Mouse (Mus musculus): ENCODE measurements at regions not wholly inside any gene's neighbourhood (a gene's known extent, or its start where the extent isn't known, plus 50 kb on each side); places are given as distances from the start of the nearest gene placed in this dataset.

GRCm38 (mm10) chr10:45763160-45763955, 185.7 kb downstream of the Hace1 start:
- TF ChIP-seq POLR2A (IDR thresholded peaks at IDR 0.05; ENCODE audit: control insufficient read depth, low read depth, low read length) = no peak
- no peak for TF ChIP-seq CTCF (IDR thresholded peaks at IDR 0.05; ENCODE audit: control insufficient read depth, insufficient read depth, insufficient replicate concordance, low read depth, low read length)
- H3K27ac ChIP-seq (ENCODE audit: control insufficient read depth, insufficient read depth, low read depth, low read length) = no peak overlapping the region
- H3K27me3 ChIP-seq (ENCODE audit: control insufficient read depth, insufficient read depth, low read length) = no peaks in the 10 kb centered on the region
- no peaks in the 10 kb centered on the region for H3K4me1 ChIP-seq (ENCODE audit: control insufficient read depth, insufficient read depth, low read length)
- no peak overlapping the region for H3K4me3 ChIP-seq (ENCODE audit: control insufficient read depth, low read depth, low read length)
- H3K36me3 ChIP-seq (ENCODE audit: control insufficient read depth, insufficient read depth, low read length) = no peaks in the 10 kb centered on the region

GRCm38 (mm10) chr10:45779720-45780119, 202.1 kb downstream of the Hace1 start:
- H3K27me3 ChIP-seq (ENCODE audit: control insufficient read depth, insufficient read depth, low read length) = no peaks in the 10 kb centered on the region
- TF ChIP-seq POLR2A (IDR thresholded peaks at IDR 0.05; ENCODE audit: control insufficient read depth, low read depth, low read length) (no peak), CTCF (IDR thresholded peaks at IDR 0.05; ENCODE audit: control insufficient read depth, insufficient read depth, insufficient replicate concordance, low read depth, low read length) (no peak)
- no peak overlapping the region for H3K4me3 ChIP-seq (ENCODE audit: control insufficient read depth, low read depth, low read length)
- no peaks in the 10 kb centered on the region for H3K4me1 ChIP-seq (ENCODE audit: control insufficient read depth, insufficient read depth, low read length)
- H3K36me3 ChIP-seq (ENCODE audit: control insufficient read depth, insufficient read depth, low read length) = no peaks in the 10 kb centered on the region
- no peak overlapping the region for H3K27ac ChIP-seq (ENCODE audit: control insufficient read depth, insufficient read depth, low read depth, low read length)

- Histone ChIP-seq H3K36me3 (ENCODE audit: control insufficient read depth, insufficient read depth, low read length) (no peaks in the 10 kb centered on the region), H3K4me3 (ENCODE audit: control insufficient read depth, low read depth, low read length) (no peak overlapping the region), H3K27me3 (ENCODE audit: control insufficient read depth, insufficient read depth, low read length) (no peaks in the 10 kb centered on the region), H3K27ac (ENCODE audit: control insufficient read depth, insufficient read depth, low read depth, low read length) (no peak overlapping the region), H3K4me1 (ENCODE audit: control insufficient read depth, insufficient read depth, low read length) (no peaks in the 10 kb centered on the region)
- TF ChIP-seq POLR2A (IDR thresholded peaks at IDR 0.05; ENCODE audit: control insufficient read depth, low read depth, low read length) (no peak), CTCF (IDR thresholded peaks at IDR 0.05; ENCODE audit: control insufficient read depth, insufficient read depth, insufficient replicate concordance, low read depth, low read length) (no peak)
Observed at GRCm38 (mm10) chr10:45783026-45783425, 205.4 kb downstream of the Hace1 start.

- TF ChIP-seq POLR2A (IDR thresholded peaks at IDR 0.05; ENCODE audit: control insufficient read depth, low read depth, low read length) = no peak
- no peak for TF ChIP-seq CTCF (IDR thresholded peaks at IDR 0.05; ENCODE audit: control insufficient read depth, insufficient read depth, insufficient replicate concordance, low read depth, low read length)
- Histone ChIP-seq H3K27me3 (ENCODE audit: control insufficient read depth, insufficient read depth, low read length) (no peaks in the 10 kb centered on the region), H3K4me1 (ENCODE audit: control insufficient read depth, insufficient read depth, low read length) (no peaks in the 10 kb centered on the region), H3K36me3 (ENCODE audit: control insufficient read depth, insufficient read depth, low read length) (no peaks in the 10 kb centered on the region), H3K4me3 (ENCODE audit: control insufficient read depth, low read depth, low read length) (no peak overlapping the region), H3K27ac (ENCODE audit: control insufficient read depth, insufficient read depth, low read depth, low read length) (no peak overlapping the region)
Observed at GRCm38 (mm10) chr10:45783461-45784149, 206.0 kb downstream of the Hace1 start.

GRCm38 (mm10) chr10:45784150-45784479, 206.5 kb downstream of the Hace1 start:
- no peaks in the 10 kb centered on the region for H3K4me1 ChIP-seq (ENCODE audit: control insufficient read depth, insufficient read depth, low read length)
- H3K27me3 ChIP-seq (ENCODE audit: control insufficient read depth, insufficient read depth, low read length) = no peaks in the 10 kb centered on the region
- H3K27ac ChIP-seq (ENCODE audit: control insufficient read depth, insufficient read depth, low read depth, low read length) = no peak overlapping the region
- H3K36me3 ChIP-seq (ENCODE audit: control insufficient read depth, insufficient read depth, low read length) = no peaks in the 10 kb centered on the region
- no peak overlapping the region for H3K4me3 ChIP-seq (ENCODE audit: control insufficient read depth, low read depth, low read length)
- TF ChIP-seq CTCF (IDR thresholded peaks at IDR 0.05; ENCODE audit: control insufficient read depth, insufficient read depth, insufficient replicate concordance, low read depth, low read length) (no peak), POLR2A (IDR thresholded peaks at IDR 0.05; ENCODE audit: control insufficient read depth, low read depth, low read length) (no peak)

- TF ChIP-seq POLR2A (IDR thresholded peaks at IDR 0.05; ENCODE audit: control insufficient read depth, low read depth, low read length) (no peak), CTCF (IDR thresholded peaks at IDR 0.05; ENCODE audit: control insufficient read depth, insufficient read depth, insufficient replicate concordance, low read depth, low read length) (no peak)
- no peak overlapping the region for H3K4me3 ChIP-seq (ENCODE audit: control insufficient read depth, low read depth, low read length)
- H3K27ac ChIP-seq (ENCODE audit: control insufficient read depth, insufficient read depth, low read depth, low read length) = no peak overlapping the region
- no peaks in the 10 kb centered on the region for H3K4me1 ChIP-seq (ENCODE audit: control insufficient read depth, insufficient read depth, low read length)
- no peaks in the 10 kb centered on the region for H3K36me3 ChIP-seq (ENCODE audit: control insufficient read depth, insufficient read depth, low read length)
- H3K27me3 ChIP-seq (ENCODE audit: control insufficient read depth, insufficient read depth, low read length) = no peaks in the 10 kb centered on the region
Observed at GRCm38 (mm10) chr10:45784575-45784974, 206.9 kb downstream of the Hace1 start.

GRCm38 (mm10) chr10:45788356-45788755, 210.7 kb downstream of the Hace1 start:
- Histone ChIP-seq H3K27me3 (ENCODE audit: control insufficient read depth, insufficient read depth, low read length) (no peaks in the 10 kb centered on the region), H3K4me1 (ENCODE audit: control insufficient read depth, insufficient read depth, low read length) (no peaks in the 10 kb centered on the region), H3K36me3 (ENCODE audit: control insufficient read depth, insufficient read depth, low read length) (no peaks in the 10 kb centered on the region), H3K27ac (ENCODE audit: control insufficient read depth, insufficient read depth, low read depth, low read length) (no peak overlapping the region), H3K4me3 (ENCODE audit: control insufficient read depth, low read depth, low read length) (no peak overlapping the region)
- no peak for TF ChIP-seq POLR2A (IDR thresholded peaks at IDR 0.05; ENCODE audit: control insufficient read depth, low read depth, low read length)
- no peak for TF ChIP-seq CTCF (IDR thresholded peaks at IDR 0.05; ENCODE audit: control insufficient read depth, insufficient read depth, insufficient replicate concordance, low read depth, low read length)
